Mouse (Mus musculus): ENCODE measurements around the gene Gm47996. TPM values are rescaled to one million over a fixed set of nuclear protein-coding genes. Genes with fewer than 3 reads are reported as not detected.

Gene Gm47996
- polyA plus RNA-seq, 1 experiment from 2014 or later, result 0.15 TPM

DNA sequence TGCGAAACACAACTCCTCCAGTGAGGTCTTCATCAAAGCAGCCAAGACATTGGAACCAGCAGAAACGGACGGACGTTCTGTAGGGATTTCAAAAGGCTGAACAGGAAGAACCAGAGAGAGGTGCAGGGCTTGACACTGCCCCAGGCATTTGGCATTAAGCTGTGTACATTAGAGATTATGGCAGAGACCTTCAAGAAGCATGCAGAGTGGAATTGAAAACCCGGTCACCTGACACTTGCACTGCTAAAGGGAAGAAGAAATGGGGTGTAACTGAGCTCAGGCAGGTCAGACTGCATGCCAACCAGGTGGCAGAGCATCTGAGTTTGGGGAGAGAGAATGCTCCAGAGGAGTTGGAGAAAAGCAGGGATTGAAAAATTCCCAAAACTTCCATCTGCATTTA is 45.5 kb downstream of the Gm47996 start:
- WGBS, result 67% methylated on average over 5 of the region's 5 CpGs

DNA sequence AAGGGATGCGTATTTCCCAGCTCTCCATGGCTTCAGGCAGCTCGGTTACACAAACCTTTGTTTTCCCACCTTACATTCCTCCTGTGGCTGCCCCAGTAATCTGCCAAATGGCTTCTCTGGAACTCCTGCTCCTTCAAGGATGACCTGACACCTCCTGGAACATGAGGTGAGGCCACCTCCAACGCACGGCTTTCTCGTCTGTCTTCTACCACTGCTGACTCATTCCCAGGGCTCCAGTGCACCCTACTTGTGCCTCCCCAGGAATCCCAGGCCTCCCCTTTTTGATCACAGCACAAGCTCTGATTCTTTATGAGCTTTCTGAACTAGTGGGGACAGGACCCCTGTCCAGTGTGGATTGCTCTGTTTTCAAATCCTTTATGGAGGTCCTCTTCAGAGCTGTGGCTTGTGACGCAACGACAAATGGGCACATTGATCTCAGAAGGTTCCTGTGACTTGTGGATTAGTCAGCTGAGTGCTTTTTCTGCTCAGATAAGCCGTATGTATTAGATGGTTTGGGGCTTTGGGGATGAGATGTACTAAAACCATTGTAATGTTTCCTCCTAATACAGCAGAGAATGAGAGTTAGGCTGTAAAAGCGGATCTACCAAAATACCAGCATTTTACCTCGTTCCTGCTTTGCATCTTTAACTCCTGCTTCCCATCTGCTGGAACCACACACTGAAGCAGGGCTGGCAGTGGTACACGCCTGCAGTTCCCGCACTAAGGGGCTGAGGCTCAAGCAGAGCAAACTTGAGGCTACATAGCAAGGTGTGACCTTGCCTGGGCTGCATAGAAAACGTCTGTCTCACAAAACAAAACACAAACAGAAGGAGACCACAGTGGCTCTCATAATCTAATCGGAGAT is 48.4 kb downstream of the Gm47996 start:
- Histone ChIP-seq H3K27me3 (no peaks in the 10 kb centered on the region), H3K9me3 (no peaks in the 10 kb centered on the region), H3K4me2 (no peak overlapping the region), H3K36me3 (no peaks in the 10 kb centered on the region), H3K9ac (no peak overlapping the region), H3K27ac (no peak overlapping the region), H3K4me3 (no peak overlapping the region), H3K4me1 (peaks cover 14% of the 10 kb centered on the region)
- WGBS, result 51% methylated on average over 14 of the region's 14 CpGs
- no peak for ATAC-seq (ENCODE audit: insufficient number of reproducible peaks, low FRiP score, low TSS enrichment, low read depth)

More for the DNA sequence above, 45.5 kb downstream of the Gm47996 start:
- Histone ChIP-seq H3K4me2 (no peak overlapping the region), H3K4me3 (no peak overlapping the region), H3K9me3 (no peaks in the 10 kb centered on the region), H3K27ac (no peak overlapping the region), H3K4me1 (peaks cover 17% of the 10 kb centered on the region), H3K36me3 (no peaks in the 10 kb centered on the region), H3K27me3 (no peaks in the 10 kb centered on the region), H3K9ac (no peak overlapping the region)
- no peak for ATAC-seq (ENCODE audit: insufficient number of reproducible peaks, low FRiP score, low TSS enrichment, low read depth)

DNA sequence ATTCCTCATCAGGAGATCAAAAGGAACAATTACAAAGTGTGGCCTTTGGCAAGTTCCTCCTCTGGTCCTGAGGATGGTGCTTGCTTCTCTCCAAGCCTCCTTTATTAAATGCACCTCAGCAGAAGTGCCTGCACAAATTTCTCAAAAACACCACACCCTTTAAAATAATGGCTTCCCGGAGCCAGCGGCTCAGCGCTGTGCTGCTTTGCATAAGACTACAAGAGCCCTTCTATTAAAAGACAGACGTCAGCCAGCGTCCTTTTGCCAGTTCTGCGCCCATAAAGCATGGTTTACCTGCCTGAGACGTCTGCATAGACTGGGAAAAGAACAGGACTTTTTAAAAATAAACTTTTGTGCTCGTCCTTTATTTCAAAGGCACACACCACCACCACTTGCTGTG is 49.1 kb downstream of the Gm47996 start:
- Histone ChIP-seq H3K4me1 (peaks cover 14% of the 10 kb centered on the region), H3K27me3 (no peaks in the 10 kb centered on the region), H3K36me3 (no peaks in the 10 kb centered on the region), H3K9ac (no peak overlapping the region), H3K4me3 (no peak overlapping the region), H3K4me2 (0 out of 2 replicates have a peak overlapping the region, but pooled peaks have one; percentile 10), H3K27ac (no peak overlapping the region), H3K9me3 (no peaks in the 10 kb centered on the region)
- 40% methylated on average over 8 of the region's 8 CpGs for WGBS
- ATAC-seq (ENCODE audit: insufficient number of reproducible peaks, low FRiP score, low TSS enrichment, low read depth), result no peak

Other genes with a start within 250 kb of the Gm47996 start
- gene Hmcn1, start 216.7 kb upstream of the Gm47996 start, polyA plus RNA-seq (2015; fragmentation: Nextera tagmentation; extraction: Ambion mirVana), result 18.7 and 20.4 TPM in 2 replicates
- 0.16 TPM in 1 of 2 replicates, not detected in the other for gene Gm47985, start 27.6 kb upstream of the Gm47996 start, polyA plus RNA-seq (2015; fragmentation: Nextera tagmentation; extraction: Ambion mirVana)
- not detected in 2 replicates for gene Gm8947, start 17.8 kb upstream of the Gm47996 start, polyA plus RNA-seq (2015; fragmentation: Nextera tagmentation; extraction: Ambion mirVana)
- gene Gm47995, start 11.7 kb upstream of the Gm47996 start, polyA plus RNA-seq (2015; fragmentation: Nextera tagmentation; extraction: Ambion mirVana), result 0.19 and 0.38 TPM in 2 replicates
- gene 3110040M04Rik, start 6.0 kb upstream of the Gm47996 start, polyA plus RNA-seq (2015; fragmentation: Nextera tagmentation; extraction: Ambion mirVana), result not detected in 2 replicates
- gene Ivns1abp, start 134.3 kb downstream of the Gm47996 start, polyA plus RNA-seq (2015; fragmentation: Nextera tagmentation; extraction: Ambion mirVana), result 225 and 245 TPM in 2 replicates
- gene Swt1, start 218.3 kb downstream of the Gm47996 start, polyA plus RNA-seq (2015; fragmentation: Nextera tagmentation; extraction: Ambion mirVana), result 21.6 and 25.1 TPM in 2 replicates
- 37.9 and 40.2 TPM in 2 replicates for gene Trmt1l, start 218.4 kb downstream of the Gm47996 start, polyA plus RNA-seq (2015; fragmentation: Nextera tagmentation; extraction: Ambion mirVana)

All from limb, embryonic 15.5 days (tissue).